Mouse (Mus musculus): ENCODE results near the gene Vpreb1. TPM values are rescaled to one million over a fixed set of nuclear protein-coding genes. Genes with fewer than 3 reads are reported as not detected.

Gene Vpreb1
- polyA plus RNA-seq, 2 experiments from 2014 or later: 1.1 to 2.2 TPM

GRCm38 (mm10) chr16:16855541-16855940 lies 15.1 kb downstream of the Vpreb1 start:
- no peak for ATAC-seq

- peak; percentile 69 for ATAC-seq
Measured at GRCm38 (mm10) chr16:16854836-16855235, 15.8 kb downstream of the Vpreb1 start.

GRCm38 (mm10) chr16:16852411-16852810 lies 18.2 kb downstream of the Vpreb1 start:
- no peak for ATAC-seq

GRCm38 (mm10) chr16:16849196-16849595 lies 21.4 kb downstream of the Vpreb1 start:
- ATAC-seq: no peak

GRCm38 (mm10) chr16:16829671-16830070 lies 41.0 kb downstream of the Vpreb1 start:
- ATAC-seq: no peak

GRCm38 (mm10) chr16:16828757-16829615 lies 41.7 kb downstream of the Vpreb1 start, which contains the start of gene Spag6l:
TSS of gene Spag6l (minus strand) at chr16:16829456.
- ATAC-seq: peak; percentile 98

- ATAC-seq: no peak
Measured at GRCm38 (mm10) chr16:16826223-16826622, 44.4 kb downstream of the Vpreb1 start.

GRCm38 (mm10) chr16:16825476-16825875 lies 45.2 kb downstream of the Vpreb1 start:
- no peak for ATAC-seq

Other genes starting within 250 kb of the Vpreb1 start
- gene Olfr19, start 194.4 kb downstream of the Vpreb1 start, polyA plus RNA-seq (2017; shearing (Covaris generic)): not detected
- under 1 TPM in 1 of 2 experiments, not detected in 1; 0.96 TPM for gene Spag6l, start 41.4 kb downstream of the Vpreb1 start, polyA plus RNA-seq (2017; shearing (Covaris generic))
- under 1 TPM in 1 of 2 experiments, not detected in 1; 0.15 TPM for gene Igll1, start 6.9 kb downstream of the Vpreb1 start, polyA plus RNA-seq (2017; shearing (Covaris generic))
- 10 to 100 TPM; 41.5 to 52.3 TPM for gene Top3b, start 107 bp downstream of the Vpreb1 start, polyA plus RNA-seq (2017; shearing (Covaris generic))
- gene Ppm1f, start 25.6 kb upstream of the Vpreb1 start, polyA plus RNA-seq (2017; shearing (Covaris generic)): 10 to 100 TPM in 1 of 2 experiments, 1 to 10 TPM in 1; 9.3 to 14.4 TPM
- gene Mapk1, start 112.5 kb upstream of the Vpreb1 start, polyA plus RNA-seq (2017; shearing (Covaris generic)): 10 to 100 TPM; 30.9 to 34.1 TPM
- gene Ypel1, start 198.9 kb upstream of the Vpreb1 start, polyA plus RNA-seq (2017; shearing (Covaris generic)): 1 to 10 TPM; 3.2 to 3.8 TPM
- 100 to 1,000 TPM; 166 to 209 TPM for gene Ppil2, start 240.4 kb upstream of the Vpreb1 start, polyA plus RNA-seq (2017; shearing (Covaris generic))